Mouse (Mus musculus) embryonic facial prominence, embryonic 14.5 days (tissue): ENCODE data around the gene Tbc1d1. TPM values are rescaled to one million over a fixed set of nuclear protein-coding genes. Genes with fewer than 3 reads are reported as not detected.
A peak's percentile ranks its signal among the peaks of the same experiment; 100 is the strongest.

Experiments used
- ATAC-seq: fragments of 200-750 bp; cut with Nextera tagmentation; 2 replicates; pipeline ENCODE4 v1.8.0; 2017; ENCODE audit warnings: low read depth, moderate number of reproducible peaks, moderate TSS enrichment
- DNase-seq: peaks from one replicate; pipeline ENCODE4 v3.0.0-alpha.2; 2015; ENCODE audit warnings: low spot score
- H3K27ac ChIP-seq: fragments of 300-500 bp; sonication (generic); replicated peaks from 2 replicates; pipeline ENCODE4 v1.5.1; 2014; ENCODE audit warnings: low read depth, mild to moderate bottlenecking, low read length, moderate library complexity
- H3K27me3 ChIP-seq: fragments of 300-500 bp; sonication (generic); replicated peaks from 2 replicates; pipeline ENCODE4 v1.6.1; 2014; ENCODE audit warnings: low read length; ENCODE audit not compliant: control insufficient read depth, insufficient read depth
- H3K36me3 ChIP-seq: fragments of 300-500 bp; sonication (generic); 2 replicates; pipeline ENCODE4 v1.6.1; 2014; ENCODE audit warnings: low read length, mixed read lengths; ENCODE audit not compliant: control insufficient read depth, insufficient read depth
- H3K4me1 ChIP-seq: fragments of 300-500 bp; sonication (generic); 2 replicates; pipeline ENCODE4 v1.6.1; 2014; ENCODE audit warnings: antibody characterized with exemption, low read length; ENCODE audit not compliant: control insufficient read depth, insufficient read depth
- H3K4me2 ChIP-seq: fragments of 300-500 bp; sonication (generic); 2 replicates; pipeline ENCODE4 v1.6.1; 2014; ENCODE audit warnings: low read depth, mild to moderate bottlenecking, low read length, moderate library complexity, mixed read lengths
- H3K4me3 ChIP-seq: fragments of 300-500 bp; sonication (generic); 2 replicates; pipeline ENCODE4 v1.5.1; 2014; ENCODE audit warnings: low read depth, mild to moderate bottlenecking, low read length
- H3K9ac ChIP-seq: fragments of 300-500 bp; sonication (generic); 2 replicates; pipeline ENCODE4 v1.6.1; 2014; ENCODE audit warnings: low read depth, mild to moderate bottlenecking, low read length, moderate library complexity, mixed read lengths
- H3K9me3 ChIP-seq: fragments of 300-500 bp; sonication (generic); 2 replicates; pipeline ENCODE4 v1.6.1; 2016; ENCODE audit warnings: low read length; ENCODE audit not compliant: control insufficient read depth
- WGBS: fragments of 180-500 bp; shearing (Covaris S2); extraction: QIAGEN DNeasy Blood & Tissue Kit; methylation state at CpG from one replicate; pipeline ENCODE4 v1.1.7; 2014; 5-methylcytosine and 5-hydroxymethylcytosine counted together
- polyA plus RNA-seq: library from polyadenylated mRNA; unstranded; fragments of >200 nt; fragmentation: Nextera tagmentation; extraction: Ambion mirVana; gene quantifications from 2 replicates; pipeline ENCODE4 v1.2.1, GENCODE M21; 2014

The Tbc1d1 gene
- polyA plus RNA-seq, 1 experiment from 2014 or later: 19.1 TPM

DNA sequence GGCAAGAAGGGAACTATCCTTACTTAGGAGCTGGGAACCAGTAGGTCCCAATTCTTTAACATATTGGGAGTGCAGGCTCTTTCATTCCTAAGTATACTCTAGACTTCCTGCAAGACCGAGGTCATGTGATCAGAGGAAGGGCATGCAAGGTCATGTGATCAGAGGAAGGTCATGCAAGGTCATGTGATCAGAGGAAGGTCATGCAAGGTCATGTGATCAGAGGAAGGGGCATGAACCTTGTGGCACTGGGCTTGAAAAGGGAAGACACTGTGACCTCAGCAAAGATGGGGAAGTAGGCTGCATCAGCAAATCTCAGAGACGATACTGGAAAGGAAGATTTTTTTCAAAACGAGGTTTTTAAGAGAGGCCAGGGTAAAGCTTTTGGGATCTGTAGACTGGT, 49.5 kb downstream of the Tbc1d1 start:
- no peaks in the 10 kb centered on the region for H3K36me3 ChIP-seq
- DNase-seq: no peak
- no peak overlapping the region for H3K27ac ChIP-seq
- no peaks in the 10 kb centered on the region for H3K4me1 ChIP-seq
- H3K4me3 ChIP-seq: no peak overlapping the region
- 74% methylated on average over 3 of the region's 3 CpGs for WGBS
- H3K9me3 ChIP-seq: no peaks in the 10 kb centered on the region
- no peak overlapping the region for H3K9ac ChIP-seq
- no peaks in the 10 kb centered on the region for H3K27me3 ChIP-seq
- no peak for ATAC-seq
- H3K4me2 ChIP-seq: no peak overlapping the region

DNA sequence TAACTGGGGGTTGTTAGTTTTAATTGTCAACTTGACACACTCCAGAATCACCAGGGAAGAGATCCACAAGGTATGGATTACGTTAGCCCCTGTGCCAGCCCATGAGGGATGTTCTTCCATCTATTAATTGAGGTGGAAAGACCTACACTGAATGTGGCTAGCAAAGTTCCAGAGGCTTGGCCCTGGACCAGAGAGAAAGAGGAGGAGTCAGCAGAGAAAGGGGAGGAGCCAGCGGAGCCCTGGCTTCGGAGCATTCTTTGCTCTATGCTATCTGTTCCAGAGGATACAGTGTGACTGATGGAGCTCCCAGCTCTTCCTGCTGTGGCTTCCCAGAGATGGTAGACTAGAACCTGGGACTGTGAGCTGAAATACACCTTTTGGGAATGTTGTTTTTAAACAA, 50.3 kb downstream of the Tbc1d1 start:
- no peak for DNase-seq

DNA sequence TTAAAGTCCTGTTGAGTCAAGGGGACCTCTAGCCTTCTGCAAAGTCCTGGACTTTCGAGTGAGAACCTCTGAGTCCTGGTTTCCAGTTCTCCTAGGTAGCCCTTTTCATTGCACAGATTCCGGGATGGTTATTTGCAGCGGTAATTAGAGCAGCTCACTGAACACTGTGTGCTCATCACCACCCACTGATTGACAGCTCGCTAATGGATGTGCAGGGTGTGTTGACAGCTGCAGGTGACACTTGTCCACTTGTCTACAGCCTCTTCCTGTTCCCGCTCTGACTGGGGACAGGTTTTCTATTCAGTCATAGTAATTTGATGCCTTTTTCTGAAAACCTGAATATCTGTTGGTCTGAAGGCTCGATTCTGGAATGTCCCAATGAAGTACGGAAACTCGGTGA, 50.8 kb downstream of the Tbc1d1 start:
- no peaks in the 10 kb centered on the region for H3K27me3 ChIP-seq
- 67% methylated on average over 8 of the region's 8 CpGs for WGBS
- no peaks in the 10 kb centered on the region for H3K4me1 ChIP-seq
- H3K27ac ChIP-seq: no peak overlapping the region
- H3K4me3 ChIP-seq: no peak overlapping the region
- DNase-seq: no peak
- no peaks in the 10 kb centered on the region for H3K36me3 ChIP-seq
- no peaks in the 10 kb centered on the region for H3K9me3 ChIP-seq
- no peak for ATAC-seq
- no peak overlapping the region for H3K9ac ChIP-seq
- H3K4me2 ChIP-seq: no peak overlapping the region

More for the DNA sequence above, 50.3 kb downstream of the Tbc1d1 start:
- H3K9ac ChIP-seq: no peak overlapping the region
- no peaks in the 10 kb centered on the region for H3K27me3 ChIP-seq
- no peaks in the 10 kb centered on the region for H3K9me3 ChIP-seq
- ATAC-seq: 0 out of 2 replicates have a peak, but pooled peaks have one; percentile 22
- no peak overlapping the region for H3K27ac ChIP-seq
- no peaks in the 10 kb centered on the region for H3K4me1 ChIP-seq
- WGBS: 65% methylated on average over 3 of the region's 3 CpGs
- no peaks in the 10 kb centered on the region for H3K36me3 ChIP-seq
- H3K4me3 ChIP-seq: no peak overlapping the region
- no peak overlapping the region for H3K4me2 ChIP-seq

- WGBS: 97% methylated on average over 6 of the region's 6 CpGs
- H3K4me1 ChIP-seq: no peaks in the 10 kb centered on the region
- no peak overlapping the region for H3K9ac ChIP-seq
- no peaks in the 10 kb centered on the region for H3K36me3 ChIP-seq
- no peak overlapping the region for H3K4me3 ChIP-seq
- no peaks in the 10 kb centered on the region for H3K9me3 ChIP-seq
- no peaks in the 10 kb centered on the region for H3K27me3 ChIP-seq
- DNase-seq: no peak
- H3K27ac ChIP-seq: no peak overlapping the region
- no peak for ATAC-seq
- H3K4me2 ChIP-seq: no peak overlapping the region
These were observed 51.7 kb downstream of the Tbc1d1 start for GRCm38 (mm10) chr5:64207800-64208199.

GRCm38 (mm10) chr5:64210817-64211216, 54.7 kb downstream of the Tbc1d1 start:
- Histone ChIP-seq H3K4me2 (no peak overlapping the region), H3K27ac (no peak overlapping the region), H3K4me3 (no peak overlapping the region), H3K9ac (no peak overlapping the region), H3K4me1 (no peaks in the 10 kb centered on the region), H3K9me3 (no peaks in the 10 kb centered on the region), H3K36me3 (no peaks in the 10 kb centered on the region), H3K27me3 (no peaks in the 10 kb centered on the region)
- DNase-seq (no peak), ATAC-seq (no peak)
- WGBS: 66% methylated on average over 4 of the region's 4 CpGs

DNA sequence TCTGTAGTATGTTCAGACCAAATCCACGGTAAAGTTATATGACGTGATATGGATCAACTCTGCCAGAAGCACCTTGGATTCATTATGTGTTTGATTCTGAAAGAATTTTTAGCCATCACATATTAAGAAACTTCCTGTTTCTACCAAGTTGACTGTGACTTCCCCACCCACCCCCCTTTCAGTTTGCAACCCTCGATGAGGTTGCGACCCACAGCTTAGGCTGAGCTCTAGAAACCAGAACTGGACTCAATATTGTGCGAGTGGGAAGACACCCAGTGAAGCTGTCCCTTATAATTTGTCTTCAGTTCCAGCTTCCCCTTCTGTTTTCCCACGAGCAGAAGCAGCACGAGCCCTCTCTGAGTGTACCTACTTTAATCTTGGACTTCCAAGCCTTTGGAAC, 55.2 kb downstream of the Tbc1d1 start:
- no peak overlapping the region for H3K27ac ChIP-seq
- H3K4me1 ChIP-seq: no peaks in the 10 kb centered on the region
- DNase-seq (no peak), ATAC-seq (no peak)
- no peak overlapping the region for H3K4me3 ChIP-seq
- no peaks in the 10 kb centered on the region for H3K9me3 ChIP-seq
- H3K36me3 ChIP-seq: no peaks in the 10 kb centered on the region
- H3K9ac ChIP-seq: no peak overlapping the region
- 75% methylated on average over 7 of the region's 7 CpGs for WGBS
- no peak overlapping the region for H3K4me2 ChIP-seq
- no peaks in the 10 kb centered on the region for H3K27me3 ChIP-seq

DNA sequence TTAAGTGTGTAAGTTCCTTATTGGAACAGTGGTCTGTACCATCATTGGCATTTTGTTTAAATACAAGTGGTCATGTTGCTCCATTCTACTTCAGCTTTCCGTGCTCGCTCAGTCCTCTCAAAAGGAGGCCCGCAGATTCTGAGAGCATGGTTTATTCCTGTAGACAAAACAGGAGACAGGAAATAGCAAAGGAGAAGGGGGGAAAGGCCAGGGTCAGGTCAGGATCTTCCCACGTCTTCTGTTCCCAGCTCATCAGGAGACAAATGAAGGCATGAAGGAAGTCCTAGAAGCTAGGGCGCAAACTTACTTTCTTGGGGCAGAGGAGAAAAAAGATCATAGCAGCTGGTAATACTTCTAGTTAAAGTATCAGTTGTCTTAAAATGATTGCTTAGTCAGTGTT, 56.1 kb downstream of the Tbc1d1 start:
- Histone ChIP-seq H3K27ac (no peak overlapping the region), H3K27me3 (no peaks in the 10 kb centered on the region), H3K4me3 (no peak overlapping the region), H3K36me3 (no peaks in the 10 kb centered on the region), H3K9me3 (no peaks in the 10 kb centered on the region), H3K9ac (no peak overlapping the region), H3K4me1 (no peaks in the 10 kb centered on the region), H3K4me2 (no peak overlapping the region)
- DNase-seq (no peak), ATAC-seq (no peak)
- 42% methylated on average over 5 of the region's 5 CpGs for WGBS

DNA sequence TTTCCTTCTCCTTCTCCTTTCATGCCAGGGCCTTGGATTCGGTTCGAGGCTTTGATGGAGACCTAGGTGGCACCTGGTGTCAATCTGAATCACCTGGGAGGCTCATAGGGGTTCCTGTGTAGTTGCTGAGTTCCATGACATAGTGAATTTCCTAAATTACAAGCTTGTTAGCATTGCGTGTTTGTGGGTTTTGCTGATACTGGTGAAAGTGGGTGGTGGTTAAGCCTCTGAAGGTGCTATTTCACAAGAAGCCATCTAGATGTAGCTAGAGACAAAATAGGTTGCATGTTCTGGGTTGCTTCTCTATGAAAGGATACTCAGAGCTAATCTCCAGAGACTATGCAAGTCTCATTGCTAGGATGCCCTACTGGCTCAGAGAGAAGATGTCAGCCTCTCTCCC, 56.5 kb downstream of the Tbc1d1 start:
- no peaks in the 10 kb centered on the region for H3K9me3 ChIP-seq
- H3K9ac ChIP-seq: no peak overlapping the region
- no peak overlapping the region for H3K27ac ChIP-seq
- no peak for DNase-seq
- H3K4me2 ChIP-seq: no peak overlapping the region
- WGBS: 48% methylated on average over 3 of the region's 3 CpGs
- H3K4me3 ChIP-seq: no peak overlapping the region
- H3K27me3 ChIP-seq: no peaks in the 10 kb centered on the region
- no peaks in the 10 kb centered on the region for H3K4me1 ChIP-seq
- no peaks in the 10 kb centered on the region for H3K36me3 ChIP-seq
- ATAC-seq: no peak

DNA sequence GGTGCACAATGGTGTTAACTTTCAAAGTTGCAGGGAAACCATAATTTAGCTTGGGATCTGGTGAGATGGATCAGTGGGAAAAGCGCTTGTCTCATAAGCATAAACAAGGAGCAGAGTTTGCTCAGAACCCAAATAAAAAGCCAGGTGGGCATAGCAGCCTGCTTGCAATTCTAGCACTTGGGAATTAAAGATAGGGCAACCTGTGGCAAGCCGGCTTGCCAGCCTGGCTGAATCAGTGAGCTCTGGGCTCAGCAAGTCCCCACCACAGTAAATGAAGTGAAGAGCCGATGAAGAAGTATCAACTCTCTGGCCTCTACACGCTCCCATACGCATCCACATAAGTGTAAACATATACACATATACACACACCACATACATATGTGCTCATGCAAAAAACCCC, 59.7 kb downstream of the Tbc1d1 start:
- Histone ChIP-seq H3K27ac (no peak overlapping the region), H3K4me3 (no peak overlapping the region), H3K9ac (no peak overlapping the region), H3K4me2 (no peak overlapping the region), H3K9me3 (no peaks in the 10 kb centered on the region), H3K36me3 (no peaks in the 10 kb centered on the region), H3K4me1 (peaks cover 3% of the 10 kb centered on the region; the same call in 1 of the 2 replicates), H3K27me3 (no peaks in the 10 kb centered on the region)
- no peak for DNase-seq
- ATAC-seq: no peak
- WGBS: 89% methylated on average over 5 of the region's 5 CpGs
